Mouse (Mus musculus): ENCODE data around the gene Abhd12.

Gene Abhd12

GRCm38 (mm10) chr2:150851251-150851650 is 53.3 kb downstream of the Abhd12 start:
- DNase-seq (ENCODE audit: low spot score), result no peak

- DNase-seq (ENCODE audit: low spot score), result no peak
These were observed 57.0 kb downstream of the Abhd12 start for GRCm38 (mm10) chr2:150847436-150847995.

GRCm38 (mm10) chr2:150844798-150845197 is 59.7 kb downstream of the Abhd12 start:
- no peak for DNase-seq (ENCODE audit: low spot score)

GRCm38 (mm10) chr2:150842049-150842461 is 62.5 kb downstream of the Abhd12 start:
- DNase-seq (ENCODE audit: low spot score), result no peak

GRCm38 (mm10) chr2:150841109-150841508 is 63.4 kb downstream of the Abhd12 start:
- peak; percentile 16 for DNase-seq (ENCODE audit: low spot score)

- no peak for DNase-seq (ENCODE audit: low spot score)
These were observed 64.7 kb downstream of the Abhd12 start for GRCm38 (mm10) chr2:150839686-150840471.

GRCm38 (mm10) chr2:150837781-150838180 is 66.8 kb downstream of the Abhd12 start:
- DNase-seq (ENCODE audit: low spot score), result no peak

- no peak for DNase-seq (ENCODE audit: low spot score)
These were observed 67.6 kb downstream of the Abhd12 start for GRCm38 (mm10) chr2:150836906-150837305.

- DNase-seq (ENCODE audit: low spot score), result no peak
These were observed 68.6 kb downstream of the Abhd12 start for GRCm38 (mm10) chr2:150835975-150836374.

GRCm38 (mm10) chr2:150834616-150835015 is 69.9 kb downstream of the Abhd12 start:
- no peak for DNase-seq (ENCODE audit: low spot score)

- DNase-seq (ENCODE audit: low spot score), result no peak
These were observed 72.5 kb downstream of the Abhd12 start for GRCm38 (mm10) chr2:150832029-150832428.

GRCm38 (mm10) chr2:150830911-150831441 is 73.6 kb downstream of the Abhd12 start:
- DNase-seq (ENCODE audit: low spot score), result no peak

GRCm38 (mm10) chr2:150830011-150830410 is 74.5 kb downstream of the Abhd12 start:
- no peak for DNase-seq (ENCODE audit: low spot score)

- no peak for DNase-seq (ENCODE audit: low spot score)
These were observed 75.9 kb downstream of the Abhd12 start for GRCm38 (mm10) chr2:150828654-150829053.

GRCm38 (mm10) chr2:150828164-150828563 is 76.4 kb downstream of the Abhd12 start:
- DNase-seq (ENCODE audit: low spot score), result no peak

- no peak for DNase-seq (ENCODE audit: low spot score)
These were observed 78.1 kb downstream of the Abhd12 start for GRCm38 (mm10) chr2:150826426-150826825.

GRCm38 (mm10) chr2:150822987-150823386 is 81.6 kb downstream of the Abhd12 start:
- DNase-seq (ENCODE audit: low spot score), result no peak

- no peak for DNase-seq (ENCODE audit: low spot score)
These were observed 83.8 kb downstream of the Abhd12 start for GRCm38 (mm10) chr2:150820720-150821119.

- DNase-seq (ENCODE audit: low spot score), result no peak
These were observed 85.8 kb downstream of the Abhd12 start for GRCm38 (mm10) chr2:150818742-150819141.

GRCm38 (mm10) chr2:150816676-150817402 is 87.7 kb downstream of the Abhd12 start:
- no peak for DNase-seq (ENCODE audit: low spot score)

GRCm38 (mm10) chr2:150812816-150813215 is 91.7 kb downstream of the Abhd12 start:
- DNase-seq (ENCODE audit: low spot score), result no peak

- DNase-seq (ENCODE audit: low spot score), result no peak
These were observed 93.9 kb downstream of the Abhd12 start for GRCm38 (mm10) chr2:150810603-150811002.

- no peak for DNase-seq (ENCODE audit: low spot score)
These were observed 95.7 kb downstream of the Abhd12 start for GRCm38 (mm10) chr2:150808812-150809211.

Data from retina, embryonic 14.5 days (tissue).